ENCODE assay signal across 7 mouse cellular contexts in the genomic region with DNA sequence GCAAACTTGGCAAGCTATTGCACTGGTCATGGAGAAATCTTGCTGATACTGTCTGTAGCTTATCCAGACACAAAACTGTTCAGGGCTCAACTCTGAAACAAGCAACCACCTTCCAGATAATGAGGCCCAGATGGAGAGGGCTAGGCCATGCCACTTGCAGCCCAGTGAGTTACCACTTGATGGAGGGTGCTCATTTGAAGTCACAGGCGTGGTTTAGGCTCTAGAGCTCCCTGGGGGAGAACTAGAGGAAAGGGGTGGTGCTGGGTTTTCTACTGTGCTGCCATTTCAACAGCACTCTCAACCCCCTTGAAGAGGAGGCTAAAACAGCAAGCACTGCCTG. TPM values are rescaled to one million over a fixed set of nuclear protein-coding genes. Genes with fewer than 3 reads are reported as not detected.
A peak's percentile ranks its signal among the peaks of the same experiment; 100 is the strongest.
DNase-seq lines count a peak whose midpoint lies in the region; ATAC-seq and TF ChIP-seq lines count a peak whose summit lies in the region.

No protein-coding gene starts in this region.

- peaks cover 86% of the 10 kb centered on the region for H3K79me2 ChIP-seq in myocyte (ENCODE audit: control insufficient read depth, insufficient read depth)

- WGBS in hindbrain, embryonic 12.5 days: 40% methylated on average over 1 of the region's 1 CpGs

- TF ChIP-seq CTCF in layer of hippocampus, adult 2 months (conservative IDR thresholded peaks at IDR 0.05): no peak
- TF ChIP-seq CTCF in cortical plate, adult 2 months (IDR thresholded peaks at IDR 0.05; ENCODE audit: extremely low read depth, insufficient read depth, low read length): no peak

- DNase-seq in layer of hippocampus, adult 2 months (ENCODE audit: low spot score in 2 of 2): no peak
- no peak for DNase-seq in layer of hippocampus, postnatal 36 days
- no peak for DNase-seq in ovary, postnatal 14 days (ENCODE audit: low spot score)
- no peak for DNase-seq in spleen, postnatal 4 days (ENCODE audit: low spot score in 2 of 2)

- H3K27me3 ChIP-seq in hindbrain, embryonic 12.5 days: no peaks in the 10 kb centered on the region
- H3K27me3 ChIP-seq in myocyte (ENCODE audit: control insufficient read depth, insufficient read depth, insufficient read length): no peaks in the 10 kb centered on the region

- no peak overlapping the region for H3ac ChIP-seq in myocyte (ENCODE audit: control insufficient read depth, insufficient read length)

- H3K27ac ChIP-seq in layer of hippocampus, adult 2 months: peak overlapping the region; percentile 75
- peak overlapping the region; percentile 75 for H3K27ac ChIP-seq in cortical plate, adult 2 months (ENCODE audit: insufficient read depth, low read length)
- peak overlapping the region; percentile 69 for H3K27ac ChIP-seq in hindbrain, embryonic 12.5 days

- peaks cover 14% of the 10 kb centered on the region for H3K4me1 ChIP-seq in cortical plate, adult 2 months (ENCODE audit: control insufficient read depth, insufficient read depth, low read length)
- peaks cover 49% of the 10 kb centered on the region for H3K4me1 ChIP-seq in hindbrain, embryonic 12.5 days

- no peak for ATAC-seq in hindbrain, embryonic 12.5 days (ENCODE audit: low FRiP score)

- TF ChIP-seq POLR2A in cortical plate, adult 2 months (IDR thresholded peaks at IDR 0.05; ENCODE audit: extremely low read depth, insufficient read depth, low read length): no peak
- TF ChIP-seq POLR2A in myocyte (IDR thresholded peaks at IDR 0.05; ENCODE audit: insufficient read length, low read depth): no peak

- H3K4me2 ChIP-seq in hindbrain, embryonic 12.5 days (replicated peaks): no peak overlapping the region
- H3K4me2 ChIP-seq in myocyte (ENCODE audit: low read depth): peak overlapping the region; percentile 58

- H3K9me3 ChIP-seq in hindbrain, embryonic 12.5 days (replicated peaks): no peaks in the 10 kb centered on the region

- no peak overlapping the region for H3K4me3 ChIP-seq in layer of hippocampus, adult 2 months
- H3K4me3 ChIP-seq in cortical plate, adult 2 months (ENCODE audit: insufficient read depth, low read length): no peak overlapping the region
- no peak overlapping the region for H3K4me3 ChIP-seq in hindbrain, embryonic 12.5 days
- H3K4me3 ChIP-seq in myocyte: no peak overlapping the region

- peaks cover 3% of the 10 kb centered on the region; the same call in 1 of the 2 replicates for H3K36me3 ChIP-seq in hindbrain, embryonic 12.5 days
- peaks cover 6% of the 10 kb centered on the region for H3K36me3 ChIP-seq in myocyte (ENCODE audit: control insufficient read depth, insufficient read depth)

- H3K9ac ChIP-seq in hindbrain, embryonic 12.5 days: no peak overlapping the region

TF ChIP-seq in myocyte, 11 proteins besides CTCF, POLR2A, EP300 and RAD21:
- TF ChIP-seq USF1 (IDR thresholded peaks at IDR 0.05; ENCODE audit: low read depth) (no peak), SRF (IDR thresholded peaks at IDR 0.05; ENCODE audit: control insufficient read depth, insufficient read length, low read depth) (no peak), POLR2AphosphoS2 (IDR thresholded peaks at IDR 0.05; ENCODE audit: insufficient read length, low read depth) (peak; percentile 43), CEBPB (IDR thresholded peaks at IDR 0.05; ENCODE audit: insufficient read depth, poor library complexity, severe bottlenecking) (no peak)

RNA-seq across cellular contexts. Expression of gene Actn4, which starts 15.9 kb away (rescaled TPM):
- total RNA-seq in layer of hippocampus, adult 2 months (2021): 100 to 1,000 TPM; 131 to 134 TPM
- 100 to 1,000 TPM; 121 to 130 TPM for total RNA-seq in layer of hippocampus, postnatal 36 days (2021)
- polyA plus RNA-seq in cortical plate, adult 2 months (2012; rRNA removed): 170 and 178 TPM in 2 replicates
- 194 and 200 TPM in 2 replicates for polyA plus RNA-seq in hindbrain, embryonic 12.5 days (2016; fragmentation: Nextera tagmentation; extraction: Ambion mirVana)
- polyA plus RNA-seq in myocyte (2012; fragmentation: generic; extraction: Trizol): 270 TPM

RNA-seq across cellular contexts. Expression of gene Eif3k, which starts 35.4 kb away (rescaled TPM):
- 100 to 1,000 TPM; 198 to 202 TPM for total RNA-seq in layer of hippocampus, adult 2 months (2021)
- 100 to 1,000 TPM; 190 to 196 TPM for total RNA-seq in layer of hippocampus, postnatal 36 days (2021)
- 307 and 320 TPM in 2 replicates for polyA plus RNA-seq in cortical plate, adult 2 months (2012; rRNA removed)
- 298 and 331 TPM in 2 replicates for polyA plus RNA-seq in hindbrain, embryonic 12.5 days (2016; fragmentation: Nextera tagmentation; extraction: Ambion mirVana)
- 335 TPM for polyA plus RNA-seq in myocyte (2012; fragmentation: generic; extraction: Trizol)

RNA-seq across cellular contexts. Expression of gene Map4k1, which starts 35.6 kb away (rescaled TPM):
- 1 to 10 TPM in 1 of 2 experiments, under 1 TPM in 1; 0.90 to 1.8 TPM for total RNA-seq in layer of hippocampus, adult 2 months (2021)
- total RNA-seq in layer of hippocampus, postnatal 36 days (2021): 1 to 10 TPM; 1.7 to 1.9 TPM
- 2.2 and 2.8 TPM in 2 replicates for polyA plus RNA-seq in cortical plate, adult 2 months (2012; rRNA removed)
- polyA plus RNA-seq in hindbrain, embryonic 12.5 days (2016; fragmentation: Nextera tagmentation; extraction: Ambion mirVana): 4.9 and 5.4 TPM in 2 replicates
- 0.18 TPM for polyA plus RNA-seq in myocyte (2012; fragmentation: generic; extraction: Trizol)
